Mouse (Mus musculus) right cerebral cortex, adult 2 months (tissue): ENCODE data around the gene Gm21860.
A peak's percentile ranks its signal among the peaks of the same experiment; 100 is the strongest.
"Not testable (repeated sequence)": the region's sequence is repeated elsewhere in the genome, so short reads cannot be mapped to it uniquely, and the experiment has no call there.

Experiments
- DNase-seq, 2 experiments: peaks; one replicate each; pipeline ENCODE4 v3.0.0; 2021 to 2022; ENCODE audit warnings: low spot score in 2 of 2

Gm21860 gene

DNA sequence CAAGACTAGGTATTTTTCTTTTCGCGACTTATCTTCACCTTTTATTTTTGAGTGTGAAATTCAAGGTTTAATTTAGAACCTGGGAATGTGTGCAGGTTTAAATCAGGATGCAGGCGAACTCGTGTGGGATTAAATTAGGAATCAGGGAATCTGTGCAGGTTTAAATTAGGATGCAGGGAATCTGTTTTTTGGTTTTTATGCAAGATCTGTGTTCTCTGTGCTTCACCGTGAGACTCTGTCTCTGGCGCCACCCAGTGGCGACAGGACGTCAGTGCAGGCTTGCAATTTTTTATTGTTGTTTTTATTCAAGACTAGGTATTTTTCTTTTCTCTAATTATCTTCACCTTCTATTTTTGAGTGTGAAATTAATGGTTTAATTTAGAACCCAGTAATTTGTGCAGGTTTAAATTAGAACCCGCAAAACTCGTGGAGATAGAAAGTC lies 22.5 kb downstream of the Gm21860 start:
- DNase-seq, result peak; percentile 50 to 64

DNA sequence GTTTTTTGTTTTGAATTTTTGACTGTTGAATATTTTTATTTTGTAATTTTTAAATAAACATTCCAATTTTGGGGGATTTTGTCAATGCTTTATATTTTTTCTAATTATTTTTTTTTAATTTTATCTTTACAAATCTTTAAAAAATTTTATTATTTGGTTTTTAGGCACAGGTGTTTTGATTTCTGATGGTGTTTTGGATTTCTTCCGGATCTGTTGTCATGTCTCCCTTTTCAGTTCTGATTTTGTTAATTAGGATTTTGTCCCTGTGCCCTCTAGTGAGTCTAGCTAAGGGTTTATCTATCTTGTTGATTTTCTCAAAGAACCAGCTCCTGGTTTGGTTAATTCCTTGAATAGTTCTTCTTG lies 23.0 kb downstream of the Gm21860 start:
- DNase-seq, result not testable (repeated sequence)

DNA sequence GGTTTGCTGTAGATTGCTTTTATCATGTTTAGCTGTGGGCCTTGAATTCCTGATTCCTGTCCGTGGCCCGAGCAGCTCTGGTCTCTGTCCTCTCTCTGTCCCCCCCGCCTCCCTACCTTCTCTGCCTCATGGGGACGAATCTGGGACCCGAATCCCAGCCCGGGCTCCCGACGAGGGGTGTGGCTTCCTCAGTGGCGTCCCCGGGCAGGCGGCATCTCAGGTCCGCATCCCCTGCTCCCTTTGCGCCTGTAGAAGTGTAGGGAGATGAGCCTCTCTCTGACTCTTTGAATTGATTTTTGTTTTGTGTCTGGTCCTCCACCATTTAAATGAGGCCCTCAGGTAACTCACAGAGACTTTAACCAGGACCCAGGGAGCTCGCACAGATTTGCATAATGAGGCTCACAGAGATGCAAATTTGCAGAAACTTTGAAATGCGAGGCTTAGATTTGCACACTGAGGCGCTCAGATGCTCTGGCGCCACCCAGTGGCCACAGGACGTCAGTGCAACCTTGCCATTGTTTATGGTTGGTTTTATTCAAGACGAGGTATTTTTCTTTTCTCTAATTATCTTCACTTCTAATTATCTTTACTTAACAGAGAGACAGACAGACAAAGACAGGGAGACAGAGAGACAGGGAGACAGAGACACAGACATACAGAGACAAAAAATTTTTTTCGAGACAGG lies 23.6 kb downstream of the Gm21860 start:
- peak; percentile 8 to 50 for DNase-seq

DNA sequence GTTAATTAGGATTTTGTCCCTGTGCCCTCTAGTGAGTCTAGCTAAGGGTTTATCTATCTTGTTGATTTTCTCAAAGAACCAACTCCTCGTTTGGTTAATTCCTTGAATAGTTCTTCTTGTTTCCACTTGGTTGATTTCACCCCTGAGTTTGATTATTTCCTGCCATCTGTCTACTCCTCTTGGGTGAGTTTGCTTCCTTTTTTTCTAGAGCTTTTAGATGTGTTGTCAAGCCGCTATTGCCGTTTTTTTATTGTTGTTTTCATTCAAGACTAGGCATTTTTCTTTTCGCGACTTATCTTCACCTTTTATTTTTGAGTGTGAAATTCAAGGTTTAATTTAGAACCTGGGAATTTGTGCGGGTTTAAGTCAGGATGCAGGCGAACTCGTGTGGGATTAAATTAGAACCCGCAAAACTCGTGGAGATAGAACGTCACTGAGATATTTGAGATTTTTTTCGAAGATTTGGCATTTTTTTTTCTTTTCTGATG lies 24.8 kb downstream of the Gm21860 start:
- DNase-seq, result not testable (repeated sequence)

DNA sequence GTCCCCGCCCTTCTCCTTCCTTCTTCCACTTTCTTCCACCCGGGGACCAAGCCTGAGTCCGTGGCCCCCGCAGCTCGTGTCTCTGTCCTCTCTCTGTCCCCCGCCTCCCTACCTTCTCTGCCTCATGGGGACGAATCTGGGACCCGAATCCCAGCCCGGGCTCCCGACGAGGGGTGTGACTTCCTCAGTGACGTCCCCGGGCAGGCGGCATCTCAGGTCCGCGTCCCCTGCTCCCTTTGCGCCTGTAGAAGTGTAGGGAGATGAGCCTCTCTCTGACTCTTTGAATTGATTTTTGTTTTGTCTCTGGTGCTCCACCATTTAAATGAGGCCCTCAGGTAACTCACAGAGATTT lies 25.7 kb downstream of the Gm21860 start:
- not testable (repeated sequence) for DNase-seq

DNA sequence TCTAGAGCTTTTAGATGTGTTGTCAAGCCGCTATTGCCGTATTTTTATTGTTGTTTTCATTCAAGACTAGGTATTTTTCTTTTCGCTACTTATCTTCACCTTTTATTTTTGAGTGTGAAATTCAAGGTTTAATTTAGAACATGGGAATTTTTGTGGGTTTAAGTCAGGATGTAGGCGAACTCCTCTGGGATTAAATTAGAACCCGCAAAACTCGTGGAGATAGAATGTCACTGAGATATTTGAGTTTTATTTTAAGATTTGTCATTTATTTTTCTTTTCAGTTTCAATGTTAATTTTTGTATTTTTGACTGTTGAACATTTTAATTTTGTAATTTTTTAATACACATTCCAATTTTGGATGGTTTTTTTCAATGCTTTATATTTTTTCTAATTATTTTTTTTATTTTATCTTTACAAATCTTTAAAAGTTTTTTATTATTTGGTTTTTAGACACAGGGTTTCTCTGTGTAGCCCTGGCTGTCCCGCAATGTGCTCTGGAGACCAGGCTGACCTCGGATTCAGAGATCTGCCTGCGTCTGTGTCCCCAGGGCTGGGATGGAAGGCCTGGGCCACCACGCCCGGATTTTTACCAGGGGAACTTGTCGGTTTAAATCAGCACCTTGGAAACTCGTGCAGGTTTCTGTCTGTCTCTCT lies 26.2 kb downstream of the Gm21860 start:
- not testable (repeated sequence) for DNase-seq

DNA sequence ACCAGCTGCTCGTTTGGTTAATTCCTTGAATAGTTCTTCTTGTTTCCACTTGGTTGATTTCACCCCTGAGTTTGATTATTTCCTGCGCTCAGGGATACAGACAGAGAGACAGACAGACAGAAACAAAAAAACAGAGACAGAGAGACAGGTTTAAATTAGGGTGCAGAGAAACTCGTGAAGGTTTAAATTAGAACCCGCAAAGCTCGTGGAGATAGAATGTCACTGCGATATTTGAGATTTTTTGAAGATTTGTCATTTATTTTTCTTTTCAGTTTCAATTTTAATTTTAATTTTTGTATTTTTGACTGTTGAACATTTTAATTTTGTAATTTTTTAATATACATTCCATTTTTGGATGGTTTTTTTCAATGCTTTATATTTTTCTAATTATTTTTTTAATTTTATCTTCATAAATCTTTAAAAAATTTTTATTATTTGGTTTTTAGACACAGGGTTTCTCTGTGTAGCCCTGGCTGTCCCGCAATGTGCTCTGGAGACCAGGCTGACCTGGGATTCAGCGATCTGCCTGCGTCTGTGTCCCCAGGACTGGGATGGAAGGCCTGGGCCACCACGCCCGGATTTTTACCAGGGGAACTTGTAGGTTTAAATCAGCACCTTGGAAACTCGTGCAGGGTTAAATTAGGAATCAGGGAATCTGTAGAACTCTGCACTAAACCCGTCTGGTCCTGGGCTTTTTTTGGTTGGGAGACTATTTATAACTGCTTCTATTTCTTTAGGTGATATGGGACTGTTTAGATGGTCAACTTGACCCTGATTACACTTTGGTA lies 27.3 kb downstream of the Gm21860 start:
- DNase-seq, result not testable (repeated sequence)

DNA sequence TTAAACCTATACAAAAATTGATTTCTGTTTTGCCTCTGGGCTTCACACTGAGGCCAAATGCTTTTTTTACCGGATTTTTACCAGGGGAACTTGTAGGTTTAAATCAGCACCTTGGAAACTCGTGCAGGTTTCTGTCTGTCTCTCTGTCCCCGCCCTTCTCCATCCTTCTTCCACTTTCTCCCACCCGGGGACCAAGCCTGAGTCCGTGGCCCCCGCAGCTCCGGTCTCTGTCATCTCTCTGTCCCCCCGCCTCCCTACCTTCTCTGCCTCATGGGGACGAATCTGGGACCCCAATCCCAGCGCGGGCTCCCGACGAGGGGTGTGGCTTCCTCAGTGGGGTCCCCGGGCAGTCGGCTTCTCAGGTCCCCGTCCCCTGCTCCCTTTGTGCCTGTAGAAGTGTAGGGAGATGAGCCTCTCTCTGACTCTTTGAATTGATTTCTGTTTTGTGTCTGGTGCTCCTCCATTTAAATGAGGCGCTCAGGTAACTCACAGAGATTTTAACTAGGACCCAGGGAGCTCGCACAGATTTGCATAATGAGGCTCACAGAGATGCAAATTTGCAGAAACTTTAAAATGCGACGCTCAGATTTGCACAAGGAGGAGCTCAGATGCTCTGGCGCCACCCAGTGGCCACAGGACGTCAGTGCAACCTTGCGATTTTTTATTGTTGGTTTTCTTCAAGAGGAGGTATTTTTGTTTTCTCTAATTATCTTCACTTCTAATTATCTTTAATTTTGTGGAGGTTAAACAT lies 28.7 kb downstream of the Gm21860 start:
- DNase-seq, result not testable (repeated sequence)

DNA sequence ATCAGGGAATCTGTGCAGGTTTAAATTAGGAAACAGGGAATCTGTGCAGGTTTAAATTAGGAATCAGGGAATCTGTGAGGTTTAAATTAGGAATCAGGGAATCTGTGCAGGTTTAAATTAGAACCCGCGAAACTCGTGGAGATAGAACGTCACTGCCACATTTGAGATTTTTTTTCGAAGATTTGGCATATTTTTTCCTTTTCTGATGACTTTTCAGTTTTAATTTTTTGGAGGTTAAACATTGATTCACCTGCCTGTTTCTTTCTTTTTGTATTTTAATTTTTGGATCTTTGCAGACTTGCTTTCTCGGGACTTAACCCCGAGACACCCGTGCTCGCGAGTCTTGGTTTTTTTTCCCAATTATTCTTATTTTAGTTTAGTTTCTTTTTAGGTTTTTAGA lies 29.5 kb downstream of the Gm21860 start:
- not testable (repeated sequence) for DNase-seq

DNA sequence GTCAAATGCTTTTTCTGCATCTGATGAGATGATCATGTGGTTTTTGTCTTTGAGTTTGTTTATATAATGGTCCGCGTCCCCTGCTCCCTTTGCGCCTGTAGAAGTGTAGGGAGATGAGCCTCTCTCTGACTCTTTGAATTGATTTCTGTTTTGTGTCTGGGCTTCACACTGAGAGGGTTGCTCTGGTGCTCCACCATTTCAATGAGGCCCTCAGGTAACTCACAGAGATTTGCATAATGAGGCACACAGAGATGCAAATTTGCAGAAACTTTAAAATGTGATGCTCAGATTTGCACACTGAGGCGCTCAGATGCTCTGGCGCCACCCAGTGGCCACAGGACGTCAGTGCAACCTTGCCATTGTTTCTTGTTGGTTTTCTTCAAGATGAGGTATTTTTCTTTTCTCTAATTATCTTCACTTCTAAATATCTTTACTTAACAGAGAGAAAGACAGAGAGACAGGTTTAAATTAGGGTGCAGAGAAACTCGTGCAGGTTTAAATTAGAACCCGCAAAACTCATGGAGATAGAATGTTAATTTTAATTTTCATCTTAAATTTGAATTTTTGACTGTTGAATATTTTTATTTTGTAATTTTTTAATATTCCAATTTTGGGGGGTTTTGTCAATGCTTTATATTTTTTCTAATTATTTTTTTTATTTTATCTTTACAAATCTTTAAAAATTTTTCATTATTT lies 30.5 kb downstream of the Gm21860 start:
- DNase-seq, result peak in 1 of 2 experiments; percentile 53

DNA sequence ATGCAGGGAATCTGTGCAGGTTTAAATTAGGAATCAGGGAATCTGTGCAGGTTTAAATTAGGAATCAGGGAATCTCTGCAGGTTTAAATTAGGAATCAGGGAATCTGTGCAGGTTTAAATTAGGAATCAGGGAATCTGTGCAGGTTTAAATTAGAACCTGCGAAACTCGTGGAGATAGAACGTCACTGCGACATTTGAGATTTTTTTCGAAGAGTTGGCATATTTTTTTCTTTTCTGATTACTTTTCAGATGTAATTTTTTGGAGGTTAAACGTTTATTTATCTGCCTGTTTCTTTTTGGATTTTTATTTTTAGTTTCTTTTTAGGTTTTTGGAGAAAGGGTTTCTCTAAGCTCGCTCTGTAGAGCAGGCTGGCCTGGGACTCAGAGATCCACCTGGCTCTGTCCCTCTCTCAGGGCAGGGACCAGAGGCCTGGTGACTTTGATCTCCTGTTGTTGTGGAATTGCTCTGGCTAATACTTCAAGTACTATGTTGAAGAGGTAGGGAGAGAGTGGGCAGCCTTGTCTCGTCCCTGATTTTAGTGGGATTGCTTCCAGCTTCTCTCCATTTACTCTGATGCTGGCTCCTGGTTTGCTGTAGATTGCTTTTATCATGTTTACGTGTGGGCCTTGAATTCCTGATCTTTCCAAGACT lies 31.2 kb downstream of the Gm21860 start:
- peak; percentile 56 to 61 for DNase-seq

DNA sequence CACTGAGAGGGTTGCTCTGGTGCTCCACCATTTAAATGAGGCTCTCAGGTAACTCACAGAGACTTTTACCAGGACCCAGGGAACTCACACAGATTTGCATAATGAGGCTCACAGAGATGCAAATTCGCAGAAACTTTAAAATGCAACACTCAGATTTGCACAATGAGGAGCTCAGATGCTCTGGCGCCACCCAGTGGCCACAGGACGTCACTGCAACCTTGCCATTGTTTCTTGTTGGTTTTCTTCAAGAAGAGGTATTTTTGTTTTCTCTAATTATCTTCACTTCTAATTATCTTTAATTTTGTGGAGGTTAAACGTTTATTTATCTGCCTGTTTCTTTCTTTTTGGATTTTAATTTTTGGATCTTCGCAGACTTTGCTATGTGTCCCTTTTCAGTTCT lies 34.1 kb downstream of the Gm21860 start:
- DNase-seq, result not testable (repeated sequence)

DNA sequence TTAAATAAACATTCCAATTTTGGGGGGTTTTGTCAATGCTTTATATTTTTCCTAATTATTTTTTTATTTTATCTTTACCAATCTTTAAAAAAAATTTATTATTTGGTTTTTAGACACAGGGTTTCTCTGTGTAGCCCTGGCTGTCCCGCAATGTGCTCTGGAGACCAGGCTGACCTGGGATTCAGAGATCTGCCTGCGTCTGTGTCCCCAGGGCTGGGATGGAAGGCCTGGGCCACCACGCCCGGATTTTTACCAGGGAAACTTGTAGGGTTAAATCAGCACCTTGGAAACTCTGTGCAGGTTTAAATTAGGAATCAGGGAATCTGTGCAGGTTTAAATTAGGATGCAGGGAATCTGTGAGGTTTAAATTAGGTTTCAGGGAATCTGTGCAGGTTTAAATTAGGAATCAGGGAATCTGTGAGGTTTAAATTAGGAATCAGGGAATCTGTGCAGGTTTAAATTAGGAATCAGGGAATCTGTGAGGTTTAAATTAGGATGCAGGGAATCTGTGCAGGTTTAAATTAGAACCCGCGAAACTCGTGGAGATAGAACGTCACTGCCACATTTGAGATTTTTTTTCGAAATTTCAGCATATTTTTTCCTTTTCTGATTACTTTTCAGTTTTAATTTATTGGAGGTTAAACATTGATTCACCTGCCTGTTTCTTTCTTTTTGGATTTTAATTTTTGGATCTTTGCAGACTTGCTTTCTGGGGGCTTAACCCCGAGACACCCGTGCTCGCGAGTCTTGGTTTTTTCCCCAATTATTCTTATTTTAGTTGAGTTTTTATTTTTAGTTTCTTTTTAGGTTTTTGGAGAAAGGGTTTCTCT lies 35.0 kb downstream of the Gm21860 start:
- not testable (repeated sequence) for DNase-seq

DNA sequence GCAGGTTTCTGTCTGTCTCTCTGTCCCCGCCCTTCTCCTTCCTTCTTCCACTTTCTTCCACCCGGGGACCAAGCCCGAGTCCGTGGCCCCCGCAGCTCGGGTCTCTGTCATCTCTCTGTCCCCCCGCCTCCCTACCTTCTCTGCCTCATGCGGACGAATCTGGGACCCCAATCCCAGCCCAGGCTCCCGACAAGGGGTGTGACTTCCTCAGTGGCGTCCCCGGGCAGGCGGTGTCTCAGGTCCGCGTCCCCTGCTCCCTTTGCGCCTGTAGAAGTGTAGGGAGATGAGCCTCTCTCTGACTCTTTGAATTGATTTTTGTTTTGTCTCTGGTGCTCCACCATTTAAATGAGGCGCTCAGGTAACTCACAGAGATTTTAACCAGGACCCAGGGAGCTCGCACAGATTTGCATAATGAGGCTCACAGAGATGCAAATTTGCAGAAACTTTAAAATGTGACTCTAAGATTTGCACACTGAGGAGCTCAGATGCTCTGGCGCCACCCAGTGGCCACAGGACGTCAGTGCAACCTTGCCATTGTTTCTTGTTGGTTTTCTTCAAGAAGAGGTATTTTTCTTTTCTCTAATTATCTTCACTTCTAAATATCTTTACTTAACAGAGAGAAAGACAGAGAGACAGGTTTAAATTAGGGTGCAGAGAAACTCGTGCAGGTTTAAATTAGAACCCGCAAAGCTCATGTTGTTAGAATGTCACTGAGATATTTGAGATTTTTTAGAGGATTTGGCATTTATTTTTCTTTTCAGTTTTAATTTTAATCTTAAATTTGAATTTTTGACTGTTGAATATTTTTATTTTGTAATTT lies 35.8 kb downstream of the Gm21860 start:
- peak; percentile 72 to 75 for DNase-seq

DNA sequence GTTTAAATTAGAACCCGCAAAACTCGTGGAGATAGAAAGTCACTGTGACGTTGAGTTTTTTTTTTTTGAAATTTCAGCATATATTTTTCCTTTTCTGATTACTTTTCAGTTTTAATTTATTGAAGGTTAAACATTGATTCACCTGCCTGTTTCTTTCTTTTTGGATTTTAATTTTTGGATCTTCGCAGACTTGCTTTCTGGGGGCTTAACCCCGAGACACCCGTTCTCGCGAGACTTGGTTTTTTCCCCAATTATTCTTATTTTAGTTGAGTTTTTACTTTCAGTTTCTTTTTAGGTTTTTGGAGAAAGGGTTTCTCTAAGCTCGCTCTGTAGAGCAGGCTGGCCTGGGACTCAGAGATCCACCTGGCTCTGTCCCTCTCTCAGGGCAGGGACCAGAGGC lies 36.6 kb downstream of the Gm21860 start:
- DNase-seq, result not testable (repeated sequence)

DNA sequence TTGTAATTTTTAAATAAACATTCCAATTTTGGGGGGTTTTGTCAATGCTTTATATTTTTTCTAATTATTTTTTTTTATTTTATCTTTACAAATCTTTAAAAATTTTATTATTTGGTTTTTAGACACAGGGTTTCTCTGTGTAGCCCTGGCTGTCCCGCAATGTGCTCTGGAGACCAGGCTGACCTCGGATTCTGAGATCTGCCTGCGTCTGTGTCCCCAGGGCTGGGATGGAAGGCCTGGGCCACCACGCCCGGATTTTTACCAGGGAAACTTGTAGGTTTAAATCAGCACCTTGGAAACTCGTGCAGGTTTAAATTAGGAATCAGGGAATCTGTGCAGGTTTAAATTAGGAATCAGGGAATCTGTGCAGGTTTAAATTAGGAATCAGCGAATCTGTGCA lies 37.1 kb downstream of the Gm21860 start:
- DNase-seq, result peak; percentile 3 to 34
